Mouse (Mus musculus): Measurements from ENCODE around the gene Schip1. TPM values are rescaled to one million over a fixed set of nuclear protein-coding genes. Genes with fewer than 3 reads are reported as not detected.

Schip1 gene
- total and polyA plus RNA-seq, 2 experiments from 2014 or later: 108 to 157 TPM

DNA sequence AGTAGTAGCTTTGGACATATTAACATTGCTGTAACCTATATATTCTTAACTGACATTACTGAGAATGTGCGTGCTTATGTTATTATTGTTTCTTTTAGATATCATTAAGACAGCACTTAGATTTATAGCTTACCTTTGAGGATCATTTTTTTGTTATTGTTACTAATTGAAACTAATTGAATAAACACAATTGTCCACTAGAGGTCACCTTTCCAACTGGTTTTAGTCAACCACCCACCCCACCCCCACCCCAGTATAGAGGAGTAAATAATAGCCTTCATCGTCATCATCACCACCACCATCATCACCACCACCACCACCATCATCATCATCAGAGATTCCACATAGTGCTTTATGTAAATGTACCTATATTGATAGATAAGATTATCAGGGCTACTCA lies 498.2 kb downstream of the Schip1 start:
- WGBS: 79% methylated on average over 2 of the region's 2 CpGs
- Histone ChIP-seq H3K9ac (replicated peaks; ENCODE audit: low read length, poor library complexity, severe bottlenecking) (no peak overlapping the region), H3K27me3 (ENCODE audit: insufficient read depth, low read length) (no peaks in the 10 kb centered on the region), H3K4me1 (ENCODE audit: insufficient read depth, low read length) (no peaks in the 10 kb centered on the region), H3K9me3 (ENCODE audit: low read length) (no peaks in the 10 kb centered on the region), H3K4me2 (ENCODE audit: low read depth, low read length, poor library complexity, severe bottlenecking) (no peak overlapping the region), H3K4me3 (ENCODE audit: low read depth, low read length) (no peak overlapping the region), H3K27ac (ENCODE audit: low read depth, low read length) (no peak overlapping the region), H3K36me3 (ENCODE audit: insufficient read depth, low read length) (no peaks in the 10 kb centered on the region)
- no peak for DNase-seq (ENCODE audit: low spot score)
- TF ChIP-seq CTCF (IDR thresholded peaks at IDR 0.05): peak; percentile 42
- ATAC-seq (ENCODE audit: low FRiP score): no peak

DNA sequence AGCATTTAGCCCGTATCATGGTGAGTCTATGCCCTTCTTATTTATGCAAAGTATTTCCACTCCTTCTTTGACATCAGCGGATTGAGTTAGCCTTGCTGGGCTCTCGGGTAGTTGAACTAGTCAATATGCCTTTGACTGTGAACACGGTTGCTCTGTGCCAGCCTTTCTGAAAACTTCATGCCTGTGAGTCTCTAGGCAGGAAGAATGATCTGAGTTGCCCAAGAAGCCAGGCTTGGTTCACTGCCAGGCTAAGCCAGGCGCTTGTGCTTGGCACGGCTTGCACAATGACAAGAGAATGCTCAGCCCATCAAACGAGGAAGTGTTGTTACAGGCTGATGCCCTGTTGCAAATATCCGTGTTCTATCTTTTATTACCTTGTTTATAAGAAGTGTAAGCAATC lies 499.3 kb downstream of the Schip1 start:
- Histone ChIP-seq H3K36me3 (ENCODE audit: insufficient read depth, low read length) (no peaks in the 10 kb centered on the region), H3K4me3 (ENCODE audit: low read depth, low read length) (no peak overlapping the region), H3K4me2 (ENCODE audit: low read depth, low read length, poor library complexity, severe bottlenecking) (no peak overlapping the region), H3K27ac (ENCODE audit: low read depth, low read length) (no peak overlapping the region), H3K9me3 (ENCODE audit: low read length) (no peaks in the 10 kb centered on the region), H3K27me3 (ENCODE audit: insufficient read depth, low read length) (no peaks in the 10 kb centered on the region), H3K4me1 (ENCODE audit: insufficient read depth, low read length) (no peaks in the 10 kb centered on the region), H3K9ac (replicated peaks; ENCODE audit: low read length, poor library complexity, severe bottlenecking) (no peak overlapping the region)
- ATAC-seq (ENCODE audit: low FRiP score) (peak; percentile 52; the same call in 1 of the 2 replicates), DNase-seq (ENCODE audit: low spot score) (peak; percentile 88)
- WGBS: 64% methylated on average over 8 of the region's 8 CpGs
- no peak for TF ChIP-seq CTCF (IDR thresholded peaks at IDR 0.05)

DNA sequence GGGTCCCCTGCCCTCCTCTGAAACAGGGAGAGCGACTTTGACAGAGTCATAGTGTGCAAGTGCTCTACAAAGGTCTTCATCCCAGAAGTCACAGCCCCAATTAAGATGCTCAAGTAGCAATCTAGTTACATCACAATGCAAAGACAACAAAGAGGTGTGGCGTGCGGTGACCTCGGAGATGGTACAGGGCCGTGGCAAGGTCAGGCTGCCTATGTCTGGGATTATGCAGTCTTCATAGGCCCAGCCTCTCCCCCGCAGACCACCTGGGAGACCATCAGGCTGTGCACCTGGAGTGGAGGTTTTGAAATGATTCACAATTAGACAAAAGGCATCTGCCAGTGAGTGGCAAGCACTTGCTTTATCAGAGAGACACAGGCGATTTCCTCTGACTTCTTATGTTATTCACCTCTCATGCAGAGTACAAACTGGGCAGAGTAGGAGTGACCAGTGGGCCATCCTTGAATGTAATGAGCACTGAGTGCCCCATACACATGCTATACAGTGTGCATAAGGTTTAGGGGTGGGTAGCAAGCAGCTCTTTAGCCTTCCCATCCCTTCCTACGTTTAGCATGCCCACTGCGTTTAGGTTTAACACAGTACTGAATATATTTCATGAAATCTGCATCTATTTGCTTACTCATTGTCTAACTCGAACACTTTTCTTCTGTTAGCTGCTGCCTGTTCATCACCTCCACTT lies 500.5 kb downstream of the Schip1 start:
- DNase-seq (ENCODE audit: low spot score) (no peak), ATAC-seq (ENCODE audit: low FRiP score) (no peak)
- no peak overlapping the region for H3K4me2 ChIP-seq (ENCODE audit: low read depth, low read length, poor library complexity, severe bottlenecking)
- H3K27me3 ChIP-seq (ENCODE audit: insufficient read depth, low read length): no peaks in the 10 kb centered on the region
- TF ChIP-seq CTCF (IDR thresholded peaks at IDR 0.05): no peak
- no peaks in the 10 kb centered on the region for H3K4me1 ChIP-seq (ENCODE audit: insufficient read depth, low read length)
- no peak overlapping the region for H3K9ac ChIP-seq (replicated peaks; ENCODE audit: low read length, poor library complexity, severe bottlenecking)
- no peak overlapping the region for H3K27ac ChIP-seq (ENCODE audit: low read depth, low read length)
- H3K4me3 ChIP-seq (ENCODE audit: low read depth, low read length): no peak overlapping the region
- no peaks in the 10 kb centered on the region for H3K36me3 ChIP-seq (ENCODE audit: insufficient read depth, low read length)
- 53% methylated on average over 10 of the region's 10 CpGs for WGBS
- H3K9me3 ChIP-seq (ENCODE audit: low read length): no peaks in the 10 kb centered on the region

DNA sequence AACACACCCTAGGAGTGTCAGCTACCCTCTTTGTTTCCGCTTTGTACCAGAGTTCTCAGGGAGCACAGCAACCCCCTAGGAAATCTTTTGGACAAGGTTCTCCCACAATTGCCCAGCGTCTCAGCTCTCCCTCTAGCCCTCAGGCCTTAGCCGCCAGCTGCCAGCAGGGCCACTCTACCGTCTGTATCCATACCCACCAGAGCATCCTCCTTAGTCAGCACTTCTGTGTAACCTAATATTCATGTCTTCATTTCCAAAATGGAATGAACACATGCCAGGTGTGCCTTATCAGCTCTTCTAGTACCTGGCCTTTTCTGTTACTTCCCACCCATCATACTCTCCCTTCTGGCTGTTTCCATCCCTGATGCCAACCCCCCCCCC lies 501.1 kb downstream of the Schip1 start:
- ATAC-seq (ENCODE audit: low FRiP score) (no peak), DNase-seq (ENCODE audit: low spot score) (no peak)
- Histone ChIP-seq H3K9me3 (ENCODE audit: low read length) (no peaks in the 10 kb centered on the region), H3K4me1 (ENCODE audit: insufficient read depth, low read length) (no peaks in the 10 kb centered on the region), H3K4me3 (ENCODE audit: low read depth, low read length) (no peak overlapping the region), H3K4me2 (ENCODE audit: low read depth, low read length, poor library complexity, severe bottlenecking) (no peak overlapping the region), H3K27me3 (ENCODE audit: insufficient read depth, low read length) (no peaks in the 10 kb centered on the region), H3K9ac (replicated peaks; ENCODE audit: low read length, poor library complexity, severe bottlenecking) (no peak overlapping the region), H3K27ac (ENCODE audit: low read depth, low read length) (no peak overlapping the region), H3K36me3 (ENCODE audit: insufficient read depth, low read length) (no peaks in the 10 kb centered on the region)
- no peak for TF ChIP-seq CTCF (IDR thresholded peaks at IDR 0.05)
- 49% methylated on average over 4 of the region's 4 CpGs for WGBS

DNA sequence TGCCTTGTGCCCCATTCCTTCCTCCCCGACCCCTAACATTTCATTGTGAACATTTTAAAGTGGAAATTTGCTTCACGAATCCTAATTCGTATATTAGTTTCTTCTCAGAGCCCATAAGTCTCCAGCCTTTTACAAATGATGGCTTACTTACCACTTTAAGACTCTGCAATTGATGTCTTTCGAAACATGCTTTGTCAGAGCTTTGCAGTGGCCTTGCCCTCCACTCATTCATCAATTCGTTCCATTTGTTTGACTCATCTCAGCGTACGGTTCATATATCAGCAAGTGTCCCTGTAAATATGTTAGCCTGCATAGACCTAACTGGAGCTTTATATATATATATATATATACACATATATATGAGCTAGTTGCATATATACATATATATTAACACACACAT lies 503.0 kb downstream of the Schip1 start:
- Histone ChIP-seq H3K4me3 (ENCODE audit: low read depth, low read length) (no peak overlapping the region), H3K27me3 (ENCODE audit: insufficient read depth, low read length) (no peaks in the 10 kb centered on the region), H3K4me2 (ENCODE audit: low read depth, low read length, poor library complexity, severe bottlenecking) (no peak overlapping the region), H3K9ac (replicated peaks; ENCODE audit: low read length, poor library complexity, severe bottlenecking) (no peak overlapping the region), H3K27ac (ENCODE audit: low read depth, low read length) (no peak overlapping the region), H3K36me3 (ENCODE audit: insufficient read depth, low read length) (no peaks in the 10 kb centered on the region), H3K9me3 (ENCODE audit: low read length) (no peaks in the 10 kb centered on the region), H3K4me1 (ENCODE audit: insufficient read depth, low read length) (no peaks in the 10 kb centered on the region)
- no peak for DNase-seq (ENCODE audit: low spot score)
- no peak for ATAC-seq (ENCODE audit: low FRiP score)
- WGBS: 87% methylated on average over 7 of the region's 7 CpGs
- TF ChIP-seq CTCF (IDR thresholded peaks at IDR 0.05): no peak

DNA sequence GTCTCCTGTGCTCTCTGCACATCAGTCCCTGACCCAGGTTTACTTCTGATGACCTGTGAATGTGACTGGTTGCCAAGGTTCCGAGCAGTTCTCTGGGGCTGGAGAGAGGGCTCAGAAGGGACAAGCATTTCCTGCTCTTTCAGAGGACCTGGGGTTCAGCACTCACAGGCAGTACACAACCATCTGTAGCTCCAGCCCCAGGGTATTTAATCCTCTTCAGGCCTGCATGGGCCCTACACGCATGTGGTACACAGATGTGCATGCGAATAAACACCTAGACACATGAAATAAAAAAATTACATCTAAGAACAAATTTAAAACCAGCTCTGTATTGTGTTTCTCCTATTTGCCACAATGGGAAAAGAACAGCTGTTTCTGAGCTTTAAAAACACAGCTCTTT lies 503.5 kb downstream of the Schip1 start:
- ATAC-seq (ENCODE audit: low FRiP score) (no peak), DNase-seq (ENCODE audit: low spot score) (no peak)
- no peak for TF ChIP-seq CTCF (IDR thresholded peaks at IDR 0.05)
- H3K27me3 ChIP-seq (ENCODE audit: insufficient read depth, low read length): no peaks in the 10 kb centered on the region
- H3K4me1 ChIP-seq (ENCODE audit: insufficient read depth, low read length): no peaks in the 10 kb centered on the region
- no peaks in the 10 kb centered on the region for H3K36me3 ChIP-seq (ENCODE audit: insufficient read depth, low read length)
- H3K4me3 ChIP-seq (ENCODE audit: low read depth, low read length): no peak overlapping the region
- H3K27ac ChIP-seq (ENCODE audit: low read depth, low read length): no peak overlapping the region
- no peak overlapping the region for H3K4me2 ChIP-seq (ENCODE audit: low read depth, low read length, poor library complexity, severe bottlenecking)
- WGBS: 80% methylated on average over 3 of the region's 3 CpGs
- no peaks in the 10 kb centered on the region for H3K9me3 ChIP-seq (ENCODE audit: low read length)
- no peak overlapping the region for H3K9ac ChIP-seq (replicated peaks; ENCODE audit: low read length, poor library complexity, severe bottlenecking)
